Mouse (Mus musculus) hindbrain, embryonic 13.5 days (tissue): ENCODE measurements around the gene Chchd3. TPM values are rescaled to one million over a fixed set of nuclear protein-coding genes. Genes with fewer than 3 reads are reported as not detected.

Experiments
- ATAC-seq: fragments of 200-750 bp; cut with Nextera tagmentation; 2 replicates; pipeline ENCODE4 v1.8.0; 2017; ENCODE audit warnings: moderate TSS enrichment; ENCODE audit not compliant: low FRiP score
- H3K27ac ChIP-seq: fragments of 300-500 bp; sonication (generic); 2 replicates; pipeline ENCODE4 v1.5.1; 2015; ENCODE audit warnings: inconsistent platforms, mild to moderate bottlenecking, moderate library complexity
- H3K27me3 ChIP-seq: fragments of 300-500 bp; sonication (generic); 2 replicates; pipeline ENCODE4 v1.6.1; 2015; ENCODE audit warnings: mild to moderate bottlenecking, inconsistent platforms
- H3K36me3 ChIP-seq: fragments of 300-500 bp; sonication (generic); 2 replicates; pipeline ENCODE4 v1.6.1; 2015; ENCODE audit warnings: mild to moderate bottlenecking, inconsistent platforms
- H3K4me1 ChIP-seq: fragments of 300-500 bp; sonication (generic); replicated peaks from 2 replicates; pipeline ENCODE4 v1.6.1; 2015; ENCODE audit warnings: inconsistent platforms
- H3K4me2 ChIP-seq: fragments of 300-500 bp; sonication (generic); 2 replicates; pipeline ENCODE4 v1.6.1; 2015; ENCODE audit warnings: inconsistent platforms, mild to moderate bottlenecking, moderate library complexity
- H3K4me3 ChIP-seq: fragments of 300-500 bp; sonication (generic); 2 replicates; pipeline ENCODE4 v1.5.1; 2015; ENCODE audit warnings: mild to moderate bottlenecking, inconsistent platforms
- H3K9ac ChIP-seq: fragments of 300-500 bp; sonication (generic); 2 replicates; pipeline ENCODE4 v1.6.1; 2015; ENCODE audit warnings: mild to moderate bottlenecking, inconsistent platforms
- H3K9me3 ChIP-seq: fragments of 300-500 bp; sonication (generic); 2 replicates; pipeline ENCODE4 v1.6.1; 2016; ENCODE audit warnings: inconsistent platforms
- WGBS: fragments of 180-500 bp; shearing (Covaris S2); methylation state at CpG from one replicate; pipeline ENCODE4 v1.1.7; 2015; 5-methylcytosine and 5-hydroxymethylcytosine counted together
- polyA plus RNA-seq: library from polyadenylated mRNA; unstranded; fragments of >200 nt; fragmentation: Nextera tagmentation; extraction: Ambion mirVana; gene quantifications from 2 replicates; pipeline ENCODE4 v1.2.1, GENCODE M21; 2015

Chchd3 gene
- polyA plus RNA-seq, 1 experiment from 2014 or later: 108 TPM

DNA sequence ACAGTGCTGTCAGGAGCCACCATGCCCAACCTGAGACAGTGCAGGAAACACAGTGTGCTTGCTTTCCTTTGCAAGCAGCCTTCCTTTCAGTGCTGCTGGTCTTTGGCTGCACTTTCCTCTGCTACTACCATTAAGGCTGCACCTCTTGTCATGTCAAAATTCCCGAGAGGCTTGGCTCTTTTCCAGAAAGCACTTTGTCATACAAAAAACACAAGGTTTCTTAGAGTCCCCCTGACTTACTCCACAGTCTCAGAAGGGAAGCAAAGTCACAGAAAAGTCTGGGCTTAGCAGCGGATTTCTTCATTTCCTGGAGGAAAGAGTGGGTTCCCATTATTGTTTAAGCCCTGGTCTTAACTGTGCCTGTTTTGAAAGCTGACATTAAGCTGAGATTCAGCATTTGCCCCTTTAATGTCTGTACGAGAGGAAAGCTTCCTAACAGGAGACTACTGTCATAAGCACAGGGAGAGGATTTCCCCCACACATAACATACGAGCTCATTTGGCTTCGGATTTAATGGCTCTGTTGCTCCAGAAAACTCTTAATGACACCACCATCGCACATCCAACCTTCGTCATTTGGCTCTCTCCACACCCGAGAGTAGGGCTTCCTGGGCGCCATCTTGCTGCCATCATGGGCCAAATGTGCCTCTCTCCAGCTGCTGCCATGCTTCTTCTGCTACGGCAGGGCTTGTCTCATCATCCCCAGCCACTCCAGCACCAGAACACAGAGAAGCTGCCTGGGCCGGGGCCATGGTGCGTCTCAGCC lies 236.0 kb downstream of the Chchd3 start:
- ATAC-seq: no peak
- Histone ChIP-seq H3K27me3 (no peaks in the 10 kb centered on the region), H3K9ac (no peak overlapping the region), H3K9me3 (no peaks in the 10 kb centered on the region), H3K36me3 (no peaks in the 10 kb centered on the region), H3K4me1 (peaks cover 12% of the 10 kb centered on the region), H3K27ac (peak overlapping the region; percentile 26), H3K4me2 (no peak overlapping the region), H3K4me3 (no peak overlapping the region)
- 84% methylated on average over 12 of the region's 12 CpGs for WGBS

DNA sequence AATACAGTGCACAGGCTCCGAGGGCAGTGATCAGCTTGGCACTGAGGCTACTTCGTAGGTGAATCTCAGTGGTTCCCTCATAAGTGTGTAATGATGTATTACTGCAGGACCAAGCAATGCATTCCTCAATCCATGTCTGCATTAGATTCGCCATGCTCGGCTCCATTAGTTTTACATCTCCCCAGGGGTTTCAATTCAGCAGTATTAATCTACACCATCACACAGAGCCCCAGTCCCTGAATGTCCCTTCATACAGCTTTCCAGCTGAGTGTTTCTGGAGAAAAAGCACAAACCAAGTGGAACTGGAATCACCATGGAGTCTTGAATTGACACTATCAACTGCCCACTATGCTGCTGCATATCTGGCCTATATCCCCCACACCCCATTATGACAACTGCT lies 241.1 kb downstream of the Chchd3 start:
- Histone ChIP-seq H3K4me3 (no peak overlapping the region), H3K9me3 (no peaks in the 10 kb centered on the region), H3K27me3 (no peaks in the 10 kb centered on the region), H3K9ac (no peak overlapping the region), H3K36me3 (no peaks in the 10 kb centered on the region), H3K27ac (peak overlapping the region; percentile 44), H3K4me2 (no peak overlapping the region), H3K4me1 (peaks cover 6% of the 10 kb centered on the region; the same call in 1 of the 2 replicates)
- ATAC-seq: no peak
- 56% methylated on average over 4 of the region's 4 CpGs for WGBS

DNA sequence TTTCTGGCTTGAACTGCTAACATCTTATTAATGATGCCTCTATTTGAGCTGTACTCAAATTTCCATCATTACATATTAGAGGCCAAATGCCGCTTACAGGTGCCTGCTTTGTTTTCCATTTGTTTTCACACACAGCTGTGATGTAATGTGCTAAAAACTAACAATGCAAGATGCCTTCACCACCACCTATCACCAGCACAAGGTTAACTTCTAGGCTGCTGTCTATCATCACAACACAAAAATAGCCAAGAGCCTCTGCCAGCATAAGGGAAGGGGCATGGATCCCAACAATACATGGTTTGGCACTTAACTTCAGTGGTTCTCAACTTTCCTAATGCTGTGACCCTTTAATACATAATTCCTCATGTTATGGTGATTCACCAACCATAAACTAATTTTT lies 251.3 kb downstream of the Chchd3 start:
- no peak for ATAC-seq
- peaks cover 3% of the 10 kb centered on the region; the same call in 1 of the 2 replicates for H3K36me3 ChIP-seq
- H3K27ac ChIP-seq: no peak overlapping the region
- WGBS: 93% methylated on average over 1 of the region's 1 CpGs
- H3K27me3 ChIP-seq: no peaks in the 10 kb centered on the region
- peaks cover 7% of the 10 kb centered on the region for H3K4me1 ChIP-seq
- H3K9ac ChIP-seq: no peak overlapping the region
- no peaks in the 10 kb centered on the region for H3K9me3 ChIP-seq
- no peak overlapping the region for H3K4me2 ChIP-seq
- no peak overlapping the region for H3K4me3 ChIP-seq

DNA sequence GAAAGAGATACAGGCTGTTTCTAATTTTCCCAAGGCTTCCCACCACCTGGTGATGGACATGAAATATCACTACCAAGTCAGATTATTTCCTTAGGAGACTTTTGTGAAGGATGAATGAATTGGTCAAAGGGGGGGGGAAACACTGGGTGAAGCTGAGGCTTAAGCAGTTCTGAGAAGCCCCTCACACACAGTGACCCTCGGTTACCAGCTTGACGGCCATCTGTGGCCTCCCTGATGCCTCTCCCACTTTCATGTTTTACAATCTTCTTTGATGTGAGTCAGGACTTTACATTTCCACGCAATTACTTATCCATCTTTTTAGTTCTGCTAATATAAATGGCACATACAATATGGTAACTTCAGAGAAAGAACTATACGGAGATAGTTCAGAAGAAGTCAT lies 252.3 kb downstream of the Chchd3 start:
- no peak overlapping the region for H3K4me3 ChIP-seq
- no peak overlapping the region for H3K4me2 ChIP-seq
- H3K36me3 ChIP-seq: peaks cover 8% of the 10 kb centered on the region; the same call in 1 of the 2 replicates
- H3K9me3 ChIP-seq: no peaks in the 10 kb centered on the region
- no peak overlapping the region for H3K27ac ChIP-seq
- no peaks in the 10 kb centered on the region for H3K27me3 ChIP-seq
- H3K4me1 ChIP-seq: peaks cover 7% of the 10 kb centered on the region
- no peak for ATAC-seq
- H3K9ac ChIP-seq: no peak overlapping the region
- 50% methylated on average over 4 of the region's 4 CpGs for WGBS

GRCm38 (mm10) chr6:32803646-32804045 lies 256.4 kb downstream of the Chchd3 start:
- peaks cover 7% of the 10 kb centered on the region for H3K4me1 ChIP-seq
- H3K4me3 ChIP-seq: no peak overlapping the region
- H3K4me2 ChIP-seq: no peak overlapping the region
- no peaks in the 10 kb centered on the region for H3K9me3 ChIP-seq
- WGBS: 98% methylated on average over 4 of the region's 4 CpGs
- no peak overlapping the region for H3K9ac ChIP-seq
- peaks cover 10% of the 10 kb centered on the region for H3K36me3 ChIP-seq
- H3K27me3 ChIP-seq: no peaks in the 10 kb centered on the region
- ATAC-seq: no peak
- no peak overlapping the region for H3K27ac ChIP-seq

- Histone ChIP-seq H3K9me3 (no peaks in the 10 kb centered on the region), H3K9ac (no peak overlapping the region), H3K27ac (no peak overlapping the region), H3K27me3 (no peaks in the 10 kb centered on the region), H3K36me3 (peaks cover 10% of the 10 kb centered on the region), H3K4me2 (no peak overlapping the region), H3K4me3 (no peak overlapping the region), H3K4me1 (peaks cover 2% of the 10 kb centered on the region; the same call in 1 of the 2 replicates)
- ATAC-seq: no peak
- 94% methylated on average over 6 of the region's 6 CpGs for WGBS
Measured at GRCm38 (mm10) chr6:32801776-32802175, 258.3 kb downstream of the Chchd3 start.

DNA sequence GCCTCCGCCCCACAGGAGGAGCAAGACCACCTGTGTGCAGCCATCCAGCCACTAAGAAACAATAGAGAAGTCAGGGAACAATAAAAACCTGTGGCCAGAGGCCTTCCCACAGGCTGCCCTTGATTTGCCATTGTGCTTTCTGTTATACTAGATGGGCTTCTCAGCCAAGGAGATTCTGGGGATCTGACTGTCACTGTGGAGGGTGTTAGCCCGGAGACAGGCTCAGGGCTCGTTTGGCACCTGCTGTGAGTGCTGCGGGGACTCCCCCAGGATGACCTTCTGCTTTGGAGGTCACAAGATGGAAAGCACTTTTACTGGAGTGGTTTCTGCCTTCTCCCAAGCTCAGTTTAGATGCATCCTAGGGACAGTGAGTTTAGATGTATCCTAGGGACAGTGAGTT lies 262.5 kb downstream of the Chchd3 start:
- H3K9me3 ChIP-seq: no peaks in the 10 kb centered on the region
- no peak for ATAC-seq
- H3K36me3 ChIP-seq: peaks cover 5% of the 10 kb centered on the region
- no peaks in the 10 kb centered on the region for H3K27me3 ChIP-seq
- WGBS: 18% methylated on average over 4 of the region's 4 CpGs
- H3K4me1 ChIP-seq: peaks cover 14% of the 10 kb centered on the region
- no peak overlapping the region for H3K9ac ChIP-seq
- no peak overlapping the region for H3K27ac ChIP-seq
- no peak overlapping the region for H3K4me3 ChIP-seq
- H3K4me2 ChIP-seq: no peak overlapping the region

DNA sequence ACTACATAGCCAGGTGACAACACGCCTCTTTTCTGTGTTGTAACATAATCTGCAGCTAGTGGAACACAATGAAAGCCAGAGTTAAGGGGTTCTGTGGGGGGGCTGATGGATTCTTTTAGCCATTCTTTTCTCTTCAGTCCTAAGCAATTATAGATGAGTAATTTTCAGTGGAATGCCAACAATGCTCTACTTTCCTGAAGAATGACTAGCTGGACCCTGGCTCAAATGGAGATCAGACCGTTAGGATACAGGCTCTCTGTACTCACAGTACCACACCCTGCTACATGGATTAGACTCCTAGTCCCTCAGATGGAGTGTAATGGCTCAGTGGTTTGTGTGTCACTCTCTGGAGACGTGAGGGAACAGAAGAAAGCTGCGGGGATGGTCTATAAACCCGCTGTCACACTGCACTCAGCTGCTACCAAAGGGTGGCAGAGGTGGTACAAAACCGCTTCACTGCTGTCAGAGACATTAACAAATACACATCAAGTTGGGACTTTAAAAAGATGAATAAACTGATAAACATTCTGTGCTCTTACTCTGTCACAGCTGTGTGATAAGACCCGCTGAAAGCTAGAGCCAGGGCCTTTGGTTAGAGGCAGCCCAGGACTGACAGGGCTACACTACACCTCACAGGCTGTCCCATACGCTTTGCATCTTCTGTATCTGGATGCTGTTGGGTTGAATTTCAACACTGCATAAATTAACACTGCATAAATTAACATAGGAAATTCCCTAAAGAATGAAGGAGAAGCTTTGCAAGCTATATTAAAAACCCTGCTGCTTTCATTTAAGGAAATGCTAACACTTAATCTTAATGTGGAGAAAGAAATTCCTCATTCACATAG lies 264.2 kb downstream of the Chchd3 start:
- Histone ChIP-seq H3K27ac (peak overlapping the region; percentile 35; the same call in 1 of the 2 replicates), H3K9me3 (no peaks in the 10 kb centered on the region), H3K9ac (no peak overlapping the region), H3K4me1 (peaks cover 14% of the 10 kb centered on the region), H3K27me3 (no peaks in the 10 kb centered on the region), H3K4me3 (no peak overlapping the region), H3K4me2 (no peak overlapping the region), H3K36me3 (peaks cover 11% of the 10 kb centered on the region)
- WGBS: 67% methylated on average over 8 of the region's 8 CpGs
- no peak for ATAC-seq

- no peak for ATAC-seq
- no peak overlapping the region for H3K4me3 ChIP-seq
- H3K4me1 ChIP-seq: peaks cover 14% of the 10 kb centered on the region
- no peaks in the 10 kb centered on the region for H3K9me3 ChIP-seq
- H3K9ac ChIP-seq: no peak overlapping the region
- H3K4me2 ChIP-seq: no peak overlapping the region
- H3K27ac ChIP-seq: no peak overlapping the region
- peaks cover 11% of the 10 kb centered on the region for H3K36me3 ChIP-seq
- H3K27me3 ChIP-seq: no peaks in the 10 kb centered on the region
- WGBS: 96% methylated on average over 1 of the region's 1 CpGs
Measured at GRCm38 (mm10) chr6:32793575-32793974, 266.5 kb downstream of the Chchd3 start.

- Histone ChIP-seq H3K27me3 (no peaks in the 10 kb centered on the region), H3K4me3 (no peak overlapping the region), H3K4me1 (peaks cover 14% of the 10 kb centered on the region), H3K4me2 (no peak overlapping the region), H3K36me3 (peaks cover 11% of the 10 kb centered on the region), H3K9me3 (no peaks in the 10 kb centered on the region), H3K9ac (no peak overlapping the region), H3K27ac (no peak overlapping the region)
- 100% methylated on average over 3 of the region's 3 CpGs for WGBS
- no peak for ATAC-seq
Measured at GRCm38 (mm10) chr6:32793163-32793562, 266.9 kb downstream of the Chchd3 start.

GRCm38 (mm10) chr6:32790487-32790886 lies 269.6 kb downstream of the Chchd3 start:
- H3K4me1 ChIP-seq: 0 out of 2 replicates have a peak, but pooled peaks cover 2% of the 10 kb centered on the region
- peaks cover 11% of the 10 kb centered on the region for H3K36me3 ChIP-seq
- H3K27me3 ChIP-seq: no peaks in the 10 kb centered on the region
- 86% methylated on average over 4 of the region's 4 CpGs for WGBS
- no peak overlapping the region for H3K4me3 ChIP-seq
- no peak overlapping the region for H3K27ac ChIP-seq
- no peak overlapping the region for H3K9ac ChIP-seq
- no peak for ATAC-seq
- no peak overlapping the region for H3K4me2 ChIP-seq
- H3K9me3 ChIP-seq: no peaks in the 10 kb centered on the region

- Histone ChIP-seq H3K4me1 (0 out of 2 replicates have a peak, but pooled peaks cover 2% of the 10 kb centered on the region), H3K9me3 (no peaks in the 10 kb centered on the region), H3K27me3 (no peaks in the 10 kb centered on the region), H3K27ac (no peak overlapping the region), H3K36me3 (peaks cover 11% of the 10 kb centered on the region), H3K9ac (no peak overlapping the region), H3K4me2 (no peak overlapping the region), H3K4me3 (no peak overlapping the region)
- WGBS: 16% methylated on average over 1 of the region's 1 CpGs
- ATAC-seq: no peak
Measured at GRCm38 (mm10) chr6:32787399-32787798, 272.7 kb downstream of the Chchd3 start.
